20 mouse cellular contexts compared by ENCODE assay signal in genomic region chr4:54984502-54984901, GRCm38 (mm10).
"Had no signal": no experiment of that assay in that cellular context is flagged by ENCODE, and none has a peak within 500 bp of the region (broad histone marks: within the 10 kb centered on the region; RNA-seq: fewer than 3 reads in every experiment).

No protein-coding gene starts in this region.

- H3K4me3 ChIP-seq: heart, adult 2 months; heart, embryonic 13.5 days; heart, embryonic 15.5 days; hindbrain, embryonic 13.5 days; hindbrain, embryonic 15.5 days; limb, embryonic 13.5 days; liver, embryonic 13.5 days; liver, embryonic 15.5 days had no signal

- H3K27me3 ChIP-seq: heart, embryonic 13.5 days; heart, embryonic 15.5 days; hindbrain, embryonic 13.5 days; hindbrain, embryonic 15.5 days; limb, embryonic 13.5 days; liver, embryonic 13.5 days; liver, embryonic 15.5 days had no signal

- H3K36me3 ChIP-seq: heart, embryonic 15.5 days; hindbrain, embryonic 15.5 days; liver, embryonic 13.5 days; liver, embryonic 15.5 days had no signal

- H3K27ac ChIP-seq: heart, adult 2 months; heart, embryonic 13.5 days; heart, embryonic 15.5 days; hindbrain, embryonic 13.5 days; hindbrain, embryonic 15.5 days; hindbrain, postnatal 0 days; limb, embryonic 13.5 days; liver, embryonic 13.5 days; liver, embryonic 15.5 days had no signal

- DNase-seq: gastrocnemius, postnatal 14 days; gastrocnemius, postnatal 36 days; heart, adult 2 months; heart, postnatal 14 days; heart, postnatal 36 days; kidney, adult 18-20 months; kidney, adult 8-10 months; kidney, postnatal 10 days; kidney, postnatal 36 days; layer of hippocampus, adult 9-11 months; layer of hippocampus, postnatal 36 days; liver; liver, embryonic 13.5 days had no signal

- H3K9me3 ChIP-seq: heart, embryonic 13.5 days; heart, embryonic 15.5 days; hindbrain, embryonic 13.5 days; hindbrain, embryonic 15.5 days; limb, embryonic 13.5 days; liver, embryonic 13.5 days; liver, embryonic 15.5 days had no signal

- H3K4me1 ChIP-seq: liver, embryonic 13.5 days; liver, embryonic 15.5 days had no signal
